Mouse (Mus musculus): Measurements from ENCODE around the gene Cic. TPM values are rescaled to one million over a fixed set of nuclear protein-coding genes. Genes with fewer than 3 reads are reported as not detected.

Cic gene
- polyA plus RNA-seq, 1 experiment from 2014 or later = 30.8 TPM

DNA sequence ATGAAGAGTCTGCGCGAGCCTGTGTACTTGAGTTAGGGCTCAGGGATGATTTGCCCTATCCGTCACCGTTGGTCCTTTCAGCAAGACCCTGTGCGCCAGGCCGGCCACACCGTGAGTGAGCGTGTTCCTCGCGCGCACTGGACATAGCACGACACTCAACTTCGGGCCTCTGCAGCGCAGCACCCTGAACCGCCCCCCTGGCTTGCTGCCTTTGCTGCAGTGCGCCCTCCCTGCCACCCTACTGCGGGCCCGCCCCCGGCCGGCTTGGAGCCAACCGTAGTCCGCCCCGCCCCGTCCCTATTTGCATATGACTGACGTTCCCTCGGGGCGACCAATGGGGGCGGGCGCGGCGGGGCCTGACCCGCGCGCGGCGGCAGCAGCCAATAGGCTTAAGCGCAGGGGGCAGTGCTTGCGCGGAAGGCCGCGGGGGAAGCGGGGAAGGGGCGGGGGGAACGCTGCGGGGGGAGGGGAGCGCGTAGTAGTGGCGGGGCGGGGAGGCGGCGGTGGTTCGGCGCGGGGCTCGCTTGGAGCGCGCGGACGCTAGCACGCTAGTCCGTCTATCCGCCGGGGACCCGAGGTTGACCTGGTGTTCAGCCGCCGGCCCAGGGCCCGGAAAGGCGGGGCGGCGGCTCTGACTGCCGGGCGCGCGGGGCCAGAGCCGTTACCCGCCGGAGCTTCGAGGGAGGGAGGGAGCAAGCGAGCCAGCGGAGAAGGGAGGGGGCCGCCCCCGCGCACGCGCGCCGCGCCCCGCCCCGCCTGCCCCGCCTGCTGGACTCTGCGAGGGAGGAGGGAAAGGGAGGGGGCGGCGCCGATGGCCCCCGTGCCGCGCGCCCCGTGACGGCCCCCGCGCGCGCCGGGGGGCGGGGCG lies 14.5 kb downstream of the Cic start:
- H3K27ac ChIP-seq (ENCODE audit: low read length) = peak overlapping the region; percentile 99
- under 1% methylated on average over 55 of the region's 108 CpGs for WGBS

DNA sequence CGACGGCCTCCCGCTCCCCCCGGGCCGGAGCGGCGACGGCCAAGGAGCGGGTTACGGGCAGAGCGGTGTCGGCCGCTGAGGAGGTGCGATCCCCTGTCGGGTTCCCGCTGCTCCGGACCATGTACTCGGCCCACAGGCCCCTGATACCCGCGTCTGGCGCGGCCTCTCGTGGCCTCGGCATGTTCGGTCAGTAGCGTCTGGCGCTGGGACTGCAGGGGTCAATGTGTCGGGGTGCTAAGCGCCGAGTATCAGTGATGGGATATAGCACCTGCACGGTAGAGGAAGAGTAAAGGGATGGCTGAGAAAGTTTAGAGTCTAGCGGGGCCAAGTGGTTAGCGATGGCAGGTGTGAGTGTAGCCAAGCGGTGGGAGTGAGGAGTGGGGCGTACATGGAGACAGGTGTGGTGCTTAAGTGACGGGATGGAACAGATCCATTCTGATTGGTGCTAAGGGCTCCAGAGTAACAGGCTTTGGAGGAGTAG lies 15.3 kb downstream of the Cic start:
- Histone ChIP-seq H3K27me3 (ENCODE audit: insufficient read depth, low read length) (no peaks in the 10 kb centered on the region), H3K4me2 (replicated peaks; ENCODE audit: low read depth, low read length) (peak overlapping the region; percentile 79), H3K9ac (replicated peaks; ENCODE audit: low read length) (peak overlapping the region; percentile 82), H3K4me3 (ENCODE audit: low read length) (peak overlapping the region; percentile 78), H3K4me1 (ENCODE audit: insufficient read depth, low read length) (peaks cover 52% of the 10 kb centered on the region), H3K27ac (ENCODE audit: low read length) (peak overlapping the region; percentile 97), H3K9me3 (ENCODE audit: low read length) (no peaks in the 10 kb centered on the region), H3K36me3 (ENCODE audit: insufficient read depth, low read length) (peaks cover 30% of the 10 kb centered on the region)
- under 1% methylated on average over 30 of the region's 36 CpGs for WGBS
- ATAC-seq (ENCODE audit: low FRiP score, low TSS enrichment) = peak; percentile 4; the same call in 1 of the 2 replicates

More for the DNA sequence above, 14.5 kb downstream of the Cic start:
- ATAC-seq (ENCODE audit: low FRiP score, low TSS enrichment) = peak; percentile 82
- no peaks in the 10 kb centered on the region for H3K9me3 ChIP-seq (ENCODE audit: low read length)
- peak overlapping the region; percentile 82 for H3K9ac ChIP-seq (replicated peaks; ENCODE audit: low read length)
- peak overlapping the region; percentile 78 for H3K4me3 ChIP-seq (ENCODE audit: low read length)
- H3K27me3 ChIP-seq (ENCODE audit: insufficient read depth, low read length) = no peaks in the 10 kb centered on the region
- H3K4me2 ChIP-seq (replicated peaks; ENCODE audit: low read depth, low read length) = peak overlapping the region; percentile 79
- H3K36me3 ChIP-seq (ENCODE audit: insufficient read depth, low read length) = peaks cover 22% of the 10 kb centered on the region
- H3K4me1 ChIP-seq (ENCODE audit: insufficient read depth, low read length) = peaks cover 59% of the 10 kb centered on the region

GRCm38 (mm10) chr7:25283637-25284036 lies 16.1 kb downstream of the Cic start:
- Histone ChIP-seq H3K4me2 (replicated peaks; ENCODE audit: low read depth, low read length) (peak overlapping the region; percentile 79), H3K9me3 (ENCODE audit: low read length) (no peaks in the 10 kb centered on the region), H3K36me3 (ENCODE audit: insufficient read depth, low read length) (peaks cover 38% of the 10 kb centered on the region), H3K9ac (replicated peaks; ENCODE audit: low read length) (peak overlapping the region; percentile 82), H3K27ac (ENCODE audit: low read length) (peak overlapping the region; percentile 97), H3K4me3 (ENCODE audit: low read length) (peak overlapping the region; percentile 78), H3K4me1 (ENCODE audit: insufficient read depth, low read length) (peaks cover 49% of the 10 kb centered on the region), H3K27me3 (ENCODE audit: insufficient read depth, low read length) (no peaks in the 10 kb centered on the region)
- 16% methylated on average over 5 of the region's 5 CpGs for WGBS
- no peak for ATAC-seq (ENCODE audit: low FRiP score, low TSS enrichment)

DNA sequence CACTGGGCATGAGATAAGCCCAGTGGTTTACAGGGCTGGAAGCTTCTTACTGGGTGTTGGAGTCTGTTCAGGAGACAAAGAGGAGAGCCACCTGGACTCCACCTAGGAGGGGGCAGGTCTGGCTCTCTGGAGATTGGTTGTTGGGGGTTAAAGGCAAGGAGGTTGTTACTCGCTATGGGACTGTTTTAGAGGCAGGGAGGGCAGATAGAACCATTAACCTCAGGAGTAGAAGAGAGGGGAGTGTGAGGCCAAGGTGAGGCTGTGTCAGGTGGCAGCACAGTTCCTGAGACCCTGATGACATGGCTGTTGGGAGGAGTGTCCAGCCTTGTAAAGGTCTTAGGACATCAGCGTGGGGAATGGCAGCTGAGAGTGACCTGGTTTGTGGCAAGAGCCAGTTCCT lies 16.7 kb downstream of the Cic start:
- Histone ChIP-seq H3K4me1 (ENCODE audit: insufficient read depth, low read length) (peaks cover 48% of the 10 kb centered on the region), H3K27ac (ENCODE audit: low read length) (peak overlapping the region; percentile 97), H3K9me3 (ENCODE audit: low read length) (no peaks in the 10 kb centered on the region), H3K4me3 (ENCODE audit: low read length) (peak overlapping the region; percentile 78), H3K36me3 (ENCODE audit: insufficient read depth, low read length) (peaks cover 44% of the 10 kb centered on the region), H3K4me2 (replicated peaks; ENCODE audit: low read depth, low read length) (peak overlapping the region; percentile 79), H3K9ac (replicated peaks; ENCODE audit: low read length) (peak overlapping the region; percentile 82), H3K27me3 (ENCODE audit: insufficient read depth, low read length) (no peaks in the 10 kb centered on the region)
- 59% methylated on average over 2 of the region's 2 CpGs for WGBS
- no peak for ATAC-seq (ENCODE audit: low FRiP score, low TSS enrichment)

DNA sequence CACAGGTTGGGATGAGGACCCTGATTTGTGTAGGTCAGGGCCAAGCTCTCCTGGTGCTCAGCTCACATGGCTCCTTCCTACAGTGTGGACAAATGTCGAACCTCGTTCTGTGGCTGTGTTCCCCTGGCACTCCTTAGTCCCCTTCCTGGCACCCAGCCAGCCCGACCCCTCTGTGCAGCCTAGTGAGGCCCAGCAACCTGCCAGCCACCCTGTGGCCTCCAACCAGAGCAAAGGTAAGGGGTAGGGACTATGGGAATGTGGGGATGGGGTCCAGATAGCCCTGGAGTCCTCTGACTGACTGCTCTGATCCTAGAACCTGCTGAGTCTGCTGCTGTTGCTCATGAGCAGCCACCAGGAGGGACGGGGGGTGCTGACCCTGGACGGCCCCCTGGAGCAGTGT lies 17.3 kb downstream of the Cic start:
- Histone ChIP-seq H3K4me2 (replicated peaks; ENCODE audit: low read depth, low read length) (peak overlapping the region; percentile 79), H3K36me3 (ENCODE audit: insufficient read depth, low read length) (peaks cover 50% of the 10 kb centered on the region), H3K27me3 (ENCODE audit: insufficient read depth, low read length) (no peaks in the 10 kb centered on the region), H3K4me1 (ENCODE audit: insufficient read depth, low read length) (peaks cover 42% of the 10 kb centered on the region), H3K4me3 (ENCODE audit: low read length) (no peak overlapping the region), H3K9me3 (ENCODE audit: low read length) (peaks cover 4% of the 10 kb centered on the region; the same call in 1 of the 2 replicates), H3K27ac (ENCODE audit: low read length) (no peak overlapping the region), H3K9ac (replicated peaks; ENCODE audit: low read length) (0 out of 2 replicates have a peak overlapping the region, but pooled peaks have one; percentile 5)
- no peak for ATAC-seq (ENCODE audit: low FRiP score, low TSS enrichment)
- 65% methylated on average over 5 of the region's 5 CpGs for WGBS

DNA sequence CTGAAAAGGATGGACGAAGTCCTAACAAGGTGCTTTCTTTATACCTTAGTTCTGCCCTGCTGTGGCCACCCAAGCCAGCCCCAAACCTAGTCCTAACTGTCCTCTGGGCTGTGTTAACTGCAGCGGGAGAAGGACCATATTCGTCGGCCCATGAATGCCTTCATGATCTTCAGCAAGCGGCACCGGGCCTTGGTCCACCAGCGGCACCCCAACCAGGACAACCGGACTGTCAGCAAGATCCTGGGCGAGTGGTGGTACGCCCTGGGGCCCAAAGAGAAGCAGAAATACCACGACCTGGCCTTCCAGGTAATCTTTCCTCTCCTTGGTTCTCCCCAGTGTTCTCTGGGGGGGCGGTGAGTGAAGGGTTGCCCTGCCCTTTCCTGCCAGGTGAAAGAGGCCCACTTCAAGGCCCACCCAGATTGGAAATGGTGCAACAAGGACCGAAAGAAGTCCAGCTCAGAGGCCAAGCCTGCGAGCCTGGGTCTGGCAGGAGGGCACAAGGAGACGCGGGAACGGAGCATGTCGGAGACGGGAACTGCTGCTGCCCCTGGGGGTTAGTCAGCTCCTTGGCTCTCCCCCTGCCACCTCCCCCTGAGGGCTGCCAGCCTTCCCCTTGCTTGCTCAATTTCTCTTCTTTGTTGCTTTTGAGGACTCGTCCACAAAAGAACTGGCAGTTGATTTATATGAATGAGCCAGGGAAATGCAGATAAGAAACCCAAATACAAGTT lies 18.2 kb downstream of the Cic start:
- H3K4me3 ChIP-seq (ENCODE audit: low read length) = no peak overlapping the region
- ATAC-seq (ENCODE audit: low FRiP score, low TSS enrichment) = no peak
- no peak overlapping the region for H3K9ac ChIP-seq (replicated peaks; ENCODE audit: low read length)
- H3K4me1 ChIP-seq (ENCODE audit: insufficient read depth, low read length) = peaks cover 33% of the 10 kb centered on the region
- H3K27me3 ChIP-seq (ENCODE audit: insufficient read depth, low read length) = no peaks in the 10 kb centered on the region
- 89% methylated on average over 20 of the region's 20 CpGs for WGBS
- peaks cover 7% of the 10 kb centered on the region; the same call in 1 of the 2 replicates for H3K9me3 ChIP-seq (ENCODE audit: low read length)
- H3K27ac ChIP-seq (ENCODE audit: low read length) = no peak overlapping the region
- H3K36me3 ChIP-seq (ENCODE audit: insufficient read depth, low read length) = peaks cover 59% of the 10 kb centered on the region
- no peak overlapping the region for H3K4me2 ChIP-seq (replicated peaks; ENCODE audit: low read depth, low read length)

DNA sequence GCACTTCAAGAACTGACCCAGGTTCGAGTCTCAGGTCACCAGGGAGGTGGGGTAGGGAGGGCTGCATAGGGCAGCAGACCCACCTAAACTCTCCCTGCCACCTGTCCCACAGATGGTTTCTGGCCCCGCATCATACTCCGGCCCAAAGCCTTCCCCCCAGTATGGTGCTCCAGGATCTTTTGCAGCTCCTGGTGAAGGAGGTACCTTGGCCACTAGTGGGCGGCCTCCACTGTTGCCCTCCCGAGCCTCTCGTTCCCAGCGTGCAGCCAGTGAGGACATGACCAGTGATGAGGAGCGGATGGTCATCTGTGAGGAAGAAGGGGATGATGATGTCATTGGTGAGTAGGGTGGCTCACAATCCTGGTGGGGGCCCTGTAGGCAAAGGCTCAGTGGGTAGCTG lies 19.5 kb downstream of the Cic start:
- H3K4me2 ChIP-seq (replicated peaks; ENCODE audit: low read depth, low read length) = no peak overlapping the region
- H3K4me3 ChIP-seq (ENCODE audit: low read length) = no peak overlapping the region
- WGBS = 70% methylated on average over 8 of the region's 8 CpGs
- H3K27ac ChIP-seq (ENCODE audit: low read length) = no peak overlapping the region
- peaks cover 72% of the 10 kb centered on the region for H3K36me3 ChIP-seq (ENCODE audit: insufficient read depth, low read length)
- peaks cover 23% of the 10 kb centered on the region for H3K4me1 ChIP-seq (ENCODE audit: insufficient read depth, low read length)
- no peak overlapping the region for H3K9ac ChIP-seq (replicated peaks; ENCODE audit: low read length)
- no peak for ATAC-seq (ENCODE audit: low FRiP score, low TSS enrichment)
- no peaks in the 10 kb centered on the region for H3K27me3 ChIP-seq (ENCODE audit: insufficient read depth, low read length)
- peaks cover 7% of the 10 kb centered on the region; the same call in 1 of the 2 replicates for H3K9me3 ChIP-seq (ENCODE audit: low read length)

DNA sequence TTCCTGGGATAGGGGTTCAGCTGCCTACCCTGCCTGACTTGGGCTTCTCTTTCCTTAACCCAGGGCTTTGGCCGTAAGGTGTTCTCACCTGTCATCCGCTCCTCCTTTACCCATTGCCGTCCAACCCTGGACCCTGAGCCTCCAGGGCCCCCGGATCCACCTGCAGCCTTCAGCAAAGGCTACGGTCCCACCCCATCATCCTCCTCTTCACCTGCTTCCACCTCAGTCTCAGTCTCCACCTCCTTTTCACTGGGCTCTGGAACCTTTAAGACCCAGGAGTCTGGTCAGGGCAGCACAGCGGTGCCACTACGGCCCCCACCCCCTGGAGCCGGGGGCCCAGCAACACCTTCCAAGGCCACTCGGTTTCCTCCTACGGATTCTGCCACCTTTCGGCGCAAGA lies 20.5 kb downstream of the Cic start:
- ATAC-seq (ENCODE audit: low FRiP score, low TSS enrichment) = no peak
- 84% methylated on average over 12 of the region's 12 CpGs for WGBS
- H3K9ac ChIP-seq (replicated peaks; ENCODE audit: low read length) = no peak overlapping the region
- peaks cover 80% of the 10 kb centered on the region for H3K36me3 ChIP-seq (ENCODE audit: insufficient read depth, low read length)
- no peak overlapping the region for H3K4me3 ChIP-seq (ENCODE audit: low read length)
- no peak overlapping the region for H3K27ac ChIP-seq (ENCODE audit: low read length)
- no peak overlapping the region for H3K4me2 ChIP-seq (replicated peaks; ENCODE audit: low read depth, low read length)
- H3K4me1 ChIP-seq (ENCODE audit: insufficient read depth, low read length) = peaks cover 21% of the 10 kb centered on the region
- H3K9me3 ChIP-seq (ENCODE audit: low read length) = peaks cover 7% of the 10 kb centered on the region; the same call in 1 of the 2 replicates
- no peaks in the 10 kb centered on the region for H3K27me3 ChIP-seq (ENCODE audit: insufficient read depth, low read length)

- no peak for ATAC-seq (ENCODE audit: low FRiP score, low TSS enrichment)
- no peak overlapping the region for H3K9ac ChIP-seq (replicated peaks; ENCODE audit: low read length)
- no peak overlapping the region for H3K4me2 ChIP-seq (replicated peaks; ENCODE audit: low read depth, low read length)
- H3K9me3 ChIP-seq (ENCODE audit: low read length) = peaks cover 7% of the 10 kb centered on the region; the same call in 1 of the 2 replicates
- peaks cover 87% of the 10 kb centered on the region for H3K36me3 ChIP-seq (ENCODE audit: insufficient read depth, low read length)
- H3K4me1 ChIP-seq (ENCODE audit: insufficient read depth, low read length) = peaks cover 13% of the 10 kb centered on the region
- no peaks in the 10 kb centered on the region for H3K27me3 ChIP-seq (ENCODE audit: insufficient read depth, low read length)
- 87% methylated on average over 3 of the region's 3 CpGs for WGBS
- H3K27ac ChIP-seq (ENCODE audit: low read length) = no peak overlapping the region
- H3K4me3 ChIP-seq (ENCODE audit: low read length) = no peak overlapping the region
Measured at GRCm38 (mm10) chr7:25288721-25289120, 21.2 kb downstream of the Cic start.
